Mouse (Mus musculus) common myeloid progenitor, adult 5-6 weeks (primary cell): ENCODE results near the gene Itga9. TPM values are rescaled to one million over a fixed set of nuclear protein-coding genes. Genes with fewer than 3 reads are reported as not detected.
A peak's percentile ranks its signal among the peaks of the same experiment; 100 is the strongest.

ENCODE experiments used
- ATAC-seq: replicated peaks from 2 replicates; pipeline ENCODE4 v1.8.0; 2016; ENCODE audit warnings: low read depth, mild to moderate bottlenecking, moderate TSS enrichment, inconsistent platforms; ENCODE audit not compliant: poor library complexity, severe bottlenecking
- total RNA-seq: library from RNA; stranded (forward); fragments of 200-1000, 187-1606 nt; gene quantifications from 2 replicates; pipeline ENCODE4 v1.2.3, GENCODE M21; 2017

Gene Itga9
- total RNA-seq, 1 experiment from 2014 or later, result 7.0 TPM

DNA sequence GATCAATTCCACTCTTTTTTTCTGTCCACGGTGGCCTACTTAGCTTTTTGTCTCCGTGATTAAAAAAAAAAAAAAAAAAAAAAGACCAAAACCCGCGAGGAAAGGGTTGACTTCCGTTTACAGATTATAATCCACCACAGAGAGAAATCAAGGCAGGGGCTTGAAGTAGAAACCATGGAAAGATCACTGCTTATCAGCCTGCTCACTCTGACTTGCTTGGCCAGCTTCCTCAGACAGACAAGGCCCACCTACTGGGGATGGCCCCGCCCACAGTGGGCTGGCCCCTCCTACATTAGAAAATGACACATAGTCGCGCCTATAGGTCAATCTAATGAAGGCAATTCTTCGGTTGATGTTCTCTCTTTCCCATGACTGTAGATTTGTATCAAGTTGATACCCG, 72.3 kb downstream of the Itga9 start:
- peak; percentile 40 for ATAC-seq

DNA sequence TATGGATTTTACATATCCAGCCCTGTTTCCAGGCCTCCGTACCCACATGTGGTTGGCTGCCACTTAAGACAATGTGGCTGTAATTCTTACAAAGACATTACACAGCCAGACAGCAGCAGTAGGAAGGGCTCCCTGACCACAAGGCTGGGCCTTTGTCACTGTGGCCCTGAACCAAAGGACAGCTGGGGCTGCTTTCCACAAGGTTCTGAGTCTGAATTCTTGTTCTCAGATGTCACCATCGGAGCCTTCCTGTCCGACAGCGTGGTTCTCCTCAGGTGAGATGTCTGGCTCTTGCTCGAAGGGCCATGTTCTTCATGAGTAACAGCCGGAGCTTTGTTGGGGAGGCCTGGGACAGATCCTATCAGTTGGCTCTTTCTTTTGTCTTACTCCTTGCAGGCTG, 75.0 kb downstream of the Itga9 start:
- no peak for ATAC-seq

DNA sequence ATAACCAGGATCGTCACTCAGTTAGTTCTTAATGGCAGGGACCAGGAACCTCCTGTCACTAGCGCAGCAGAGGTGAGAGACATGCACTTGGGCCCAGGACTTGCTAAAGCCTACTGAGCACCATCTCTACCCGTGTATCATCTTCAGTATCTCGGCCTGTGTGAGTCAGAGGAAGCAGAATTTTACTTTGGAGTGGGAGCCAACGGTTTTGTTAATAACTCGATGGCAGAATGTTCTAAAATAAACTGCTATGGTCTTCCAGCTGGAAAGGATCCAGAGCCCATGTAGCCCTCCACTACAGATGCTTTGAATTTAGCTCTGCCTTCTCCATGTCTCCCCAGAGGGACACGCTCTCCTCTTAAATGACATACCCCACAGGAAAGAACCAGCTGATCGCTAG, 75.7 kb downstream of the Itga9 start:
- ATAC-seq, result no peak

DNA sequence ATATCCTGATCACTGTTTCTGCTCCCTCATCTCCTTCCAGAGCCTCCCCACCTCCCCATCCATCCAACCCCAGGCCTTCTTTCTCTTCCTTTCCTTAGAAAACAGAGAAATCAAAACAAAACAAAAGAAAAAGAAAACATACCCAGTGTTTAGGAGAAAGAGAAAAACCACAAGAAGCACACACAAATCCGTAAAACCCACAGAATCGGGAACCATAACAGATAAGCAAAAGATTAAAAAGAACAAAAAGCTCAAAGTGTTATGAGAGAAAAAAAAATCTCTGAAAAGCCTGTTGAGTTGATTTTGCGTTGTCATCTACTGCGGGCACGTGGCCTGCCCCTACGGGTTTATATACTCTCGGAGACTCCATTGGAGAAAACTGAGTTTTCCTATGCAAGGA, 77.0 kb downstream of the Itga9 start:
- ATAC-seq, result no peak

DNA sequence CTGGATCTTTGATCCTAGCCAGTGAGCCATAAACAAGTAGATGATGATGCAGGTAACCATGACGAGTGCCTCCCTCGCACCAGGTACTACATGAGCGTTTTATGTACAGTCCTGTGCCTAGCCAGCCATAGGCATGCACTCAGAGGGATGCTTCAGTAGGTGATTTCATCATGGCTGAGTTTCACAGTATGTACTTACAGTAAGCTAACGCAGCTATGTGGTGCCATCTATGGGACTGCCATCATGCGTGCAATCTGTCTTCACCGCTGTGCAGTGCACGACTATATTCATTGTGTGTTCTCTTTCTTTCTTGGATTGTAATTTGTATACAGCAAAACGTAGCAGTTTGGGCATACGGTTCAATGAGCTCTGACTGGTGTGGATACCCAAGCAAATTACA, 77.9 kb downstream of the Itga9 start:
- peak; percentile 73 for ATAC-seq

DNA sequence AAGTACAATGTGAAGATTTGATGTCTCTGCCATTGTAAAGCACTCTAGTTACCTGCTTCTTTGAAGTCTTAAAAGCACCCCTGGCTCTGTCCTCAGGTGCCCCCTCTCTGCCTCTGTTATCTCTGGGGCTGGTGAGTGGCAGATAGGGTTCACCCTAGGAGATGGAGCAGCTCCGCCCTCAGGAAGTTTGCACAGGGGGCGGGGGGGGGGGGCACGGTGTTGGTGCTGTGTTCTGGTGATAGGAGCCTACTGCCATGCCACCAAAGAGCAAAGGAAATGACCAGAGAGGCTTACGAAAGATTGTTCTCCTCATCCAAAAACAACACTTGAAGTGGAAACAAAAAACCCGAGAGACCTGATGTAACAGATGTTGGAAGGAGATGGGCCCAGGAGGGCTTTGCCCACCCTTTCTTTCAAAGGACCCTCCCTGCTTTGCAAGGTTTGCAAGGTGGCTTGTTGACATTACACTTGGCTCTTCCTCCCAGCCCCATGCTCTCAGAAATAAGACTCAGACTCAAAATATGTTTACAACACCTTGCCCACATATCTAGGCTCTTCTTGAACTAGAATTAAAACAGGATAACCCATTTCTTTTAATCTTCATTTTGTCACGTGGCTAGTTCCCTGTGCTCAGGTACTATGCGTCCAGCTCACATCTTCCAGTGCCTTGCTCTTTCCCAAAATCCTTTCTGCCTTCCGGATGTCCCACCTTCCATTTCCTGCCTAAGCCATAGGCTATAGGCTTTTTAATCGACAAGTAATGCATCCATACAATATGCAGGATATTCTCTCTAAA, 79.9 kb downstream of the Itga9 start:
- peak; percentile 59 for ATAC-seq

DNA sequence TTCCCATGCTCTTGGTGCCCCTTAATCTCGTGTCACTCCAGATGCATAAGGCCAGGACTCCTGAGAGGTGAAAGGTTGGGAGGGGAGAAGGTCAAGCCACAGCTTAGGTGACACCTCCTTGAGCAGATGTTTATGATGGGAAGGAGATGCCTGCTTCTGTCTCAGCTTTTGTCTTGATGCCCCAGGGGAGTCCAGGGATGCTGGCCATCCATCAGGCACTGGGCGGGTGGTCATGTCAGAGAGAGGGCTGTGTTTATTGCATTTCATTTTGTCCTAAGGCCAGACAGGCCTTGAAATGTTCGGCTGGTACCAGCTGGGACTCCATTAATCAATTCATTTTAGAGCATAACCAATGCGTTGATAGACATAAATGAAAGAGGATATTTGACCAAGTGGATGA, 81.8 kb downstream of the Itga9 start:
- no peak for ATAC-seq

DNA sequence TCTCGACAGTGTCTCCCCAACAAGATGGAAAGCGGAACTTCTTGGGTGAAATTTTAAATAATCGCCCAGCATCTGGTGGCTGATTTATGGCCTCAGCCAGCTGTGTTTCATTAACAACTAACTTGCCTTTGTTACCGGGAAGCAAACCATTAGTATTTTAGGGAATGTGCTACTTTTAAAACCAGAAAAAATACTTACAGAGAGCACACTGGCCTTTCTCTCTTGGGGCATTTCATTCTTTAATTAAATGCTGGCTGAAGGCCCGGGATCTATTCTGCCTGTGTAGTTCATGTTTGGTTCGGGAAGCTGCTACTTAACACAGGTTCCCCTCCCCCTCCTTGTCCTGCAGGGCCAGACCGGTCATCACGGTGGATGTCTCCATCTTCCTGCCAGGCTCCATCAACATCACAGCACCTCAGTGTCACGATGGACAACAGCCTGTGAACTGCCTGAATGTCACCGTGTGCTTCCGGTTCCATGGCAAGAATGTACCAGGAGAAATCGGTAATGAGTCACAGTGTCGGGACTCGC, 82.5 kb downstream of the Itga9 start:
- ATAC-seq, result no peak

DNA sequence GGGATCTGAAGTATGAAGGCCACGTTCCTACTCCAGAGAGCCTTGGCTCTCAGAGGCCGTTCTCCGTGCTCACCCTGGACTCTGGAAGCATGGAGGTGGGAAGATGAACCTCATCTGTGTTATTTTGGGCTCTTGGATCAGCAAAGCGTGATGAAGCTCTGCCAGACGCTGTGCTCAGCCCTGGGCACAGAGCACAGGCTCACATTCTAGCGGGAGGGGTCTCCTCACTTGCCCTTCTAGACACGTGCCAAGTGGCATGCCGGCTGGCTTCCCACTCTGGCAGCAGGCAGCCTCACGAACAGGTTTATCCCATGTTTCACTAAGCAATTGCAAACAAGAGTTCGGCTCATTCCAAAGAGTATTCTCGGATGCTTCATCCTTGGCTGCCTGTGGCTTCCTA, 86.8 kb downstream of the Itga9 start:
- no peak for ATAC-seq

DNA sequence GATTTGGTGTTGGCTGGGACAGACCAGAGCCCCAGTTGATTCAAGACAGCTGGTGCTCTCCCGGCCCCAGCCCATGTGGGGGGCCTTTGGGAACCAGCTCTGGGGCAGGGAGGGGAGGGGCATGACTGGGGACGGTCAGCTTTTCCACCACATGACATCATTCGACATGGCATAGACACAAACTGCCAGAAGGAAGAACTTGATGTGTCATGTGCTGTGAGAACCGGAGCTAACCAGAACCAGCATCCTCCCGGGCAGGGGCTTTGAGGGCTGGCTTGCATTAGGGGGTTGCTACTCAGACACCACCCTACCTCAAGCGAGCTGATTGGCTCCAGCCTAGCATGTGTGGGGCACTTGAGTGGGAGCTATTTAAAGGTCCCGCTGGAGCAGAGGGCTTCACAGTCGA, 87.9 kb downstream of the Itga9 start:
- ATAC-seq, result no peak

DNA sequence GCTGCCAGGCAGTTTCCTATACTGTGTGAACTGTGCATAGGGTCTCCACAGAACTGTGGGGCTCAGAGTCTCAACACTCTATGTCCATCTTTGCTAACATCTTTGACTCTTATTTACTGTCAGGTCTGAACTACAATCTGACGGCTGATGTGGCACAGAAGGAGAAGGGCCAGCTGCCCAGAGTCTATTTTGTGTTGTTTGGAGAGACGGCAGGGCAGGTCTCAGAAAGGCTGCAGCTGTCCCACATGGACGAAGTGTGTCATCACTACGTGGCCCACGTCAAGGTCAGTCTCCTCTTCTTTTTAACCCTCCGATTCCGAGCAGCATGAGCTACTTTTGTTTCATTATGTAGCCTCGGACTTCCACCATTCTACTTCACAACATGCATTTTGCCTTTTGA, 91.7 kb downstream of the Itga9 start:
- no peak for ATAC-seq

DNA sequence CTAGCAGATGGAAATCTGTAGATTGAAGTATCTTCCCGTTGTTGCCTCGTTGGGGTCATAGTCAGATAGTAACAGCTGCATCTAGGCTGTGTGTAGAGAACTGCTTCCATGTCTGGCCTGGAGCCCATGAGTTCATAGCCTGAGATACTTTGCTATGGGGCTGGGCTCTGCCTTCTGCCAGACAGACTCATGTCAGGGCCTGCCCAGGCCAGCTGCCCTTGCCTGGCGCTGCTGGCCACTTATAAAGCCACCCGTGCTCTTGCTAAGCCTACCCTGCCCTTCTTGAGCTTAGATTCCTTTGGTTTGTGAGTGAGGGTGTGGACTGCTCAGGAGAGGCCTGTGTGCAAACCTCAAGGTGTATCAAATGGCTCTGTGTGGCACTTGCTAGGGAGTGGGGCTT, 93.2 kb downstream of the Itga9 start:
- ATAC-seq, result no peak

DNA sequence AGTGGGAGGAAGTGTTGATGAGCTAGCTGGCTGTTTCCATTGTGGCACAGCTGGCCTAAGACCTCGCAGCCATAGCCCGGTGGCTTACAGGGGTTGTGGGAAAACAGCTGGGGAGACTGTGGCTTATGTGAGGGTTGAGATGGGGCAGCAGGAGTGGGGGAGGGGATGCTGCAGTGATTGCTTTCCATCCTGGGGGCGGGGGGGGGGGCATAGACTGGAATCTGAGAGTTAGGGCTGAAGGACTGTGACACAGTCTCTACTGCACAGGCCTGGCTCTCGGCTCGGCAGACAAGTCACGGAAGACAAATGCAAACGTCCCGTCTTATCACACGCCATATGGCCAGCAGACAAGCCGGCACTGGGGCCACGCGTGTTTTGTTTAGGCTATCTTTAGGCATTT, 94.4 kb downstream of the Itga9 start:
- ATAC-seq, result no peak

DNA sequence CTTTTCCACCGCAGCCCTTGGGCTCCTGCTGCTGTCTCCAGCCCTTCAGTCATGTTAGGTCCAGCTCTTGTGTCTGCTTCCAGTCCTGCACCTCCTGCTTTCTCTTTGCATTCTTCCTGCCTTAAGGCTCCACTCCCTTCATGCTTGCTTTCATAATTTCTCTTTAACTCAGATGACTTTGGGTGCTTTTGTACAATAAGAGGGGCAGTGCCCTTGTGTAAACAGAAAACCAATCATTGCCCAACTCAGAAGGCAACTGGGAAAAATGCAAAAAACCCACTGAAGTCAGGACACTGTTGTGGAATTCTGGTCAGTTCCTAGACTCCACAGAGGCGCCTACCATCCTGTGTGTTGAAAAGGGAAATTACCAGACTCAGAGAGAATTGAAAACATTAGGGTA, 95.3 kb downstream of the Itga9 start:
- no peak for ATAC-seq

DNA sequence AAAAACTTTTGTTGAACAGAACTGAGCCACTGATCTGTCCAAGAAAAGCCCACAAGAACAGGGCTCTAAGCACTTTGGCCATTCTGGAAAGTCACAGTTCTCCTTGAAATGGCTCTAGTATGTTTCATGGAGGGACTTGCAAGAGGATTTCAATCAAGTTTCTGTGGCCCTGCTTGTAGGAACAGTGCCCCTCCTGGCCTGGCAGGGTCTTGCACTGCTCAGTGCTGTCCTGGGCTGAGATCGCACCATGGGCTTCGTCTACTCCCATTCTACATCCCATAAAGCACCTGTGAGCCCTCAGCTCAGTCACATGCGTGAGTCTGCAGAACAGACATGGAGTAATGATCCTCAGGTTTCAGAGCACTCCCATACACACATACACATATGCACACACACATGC, 96.7 kb downstream of the Itga9 start:
- ATAC-seq, result 0 out of 2 replicates have a peak, but pooled peaks have one; percentile 30

DNA sequence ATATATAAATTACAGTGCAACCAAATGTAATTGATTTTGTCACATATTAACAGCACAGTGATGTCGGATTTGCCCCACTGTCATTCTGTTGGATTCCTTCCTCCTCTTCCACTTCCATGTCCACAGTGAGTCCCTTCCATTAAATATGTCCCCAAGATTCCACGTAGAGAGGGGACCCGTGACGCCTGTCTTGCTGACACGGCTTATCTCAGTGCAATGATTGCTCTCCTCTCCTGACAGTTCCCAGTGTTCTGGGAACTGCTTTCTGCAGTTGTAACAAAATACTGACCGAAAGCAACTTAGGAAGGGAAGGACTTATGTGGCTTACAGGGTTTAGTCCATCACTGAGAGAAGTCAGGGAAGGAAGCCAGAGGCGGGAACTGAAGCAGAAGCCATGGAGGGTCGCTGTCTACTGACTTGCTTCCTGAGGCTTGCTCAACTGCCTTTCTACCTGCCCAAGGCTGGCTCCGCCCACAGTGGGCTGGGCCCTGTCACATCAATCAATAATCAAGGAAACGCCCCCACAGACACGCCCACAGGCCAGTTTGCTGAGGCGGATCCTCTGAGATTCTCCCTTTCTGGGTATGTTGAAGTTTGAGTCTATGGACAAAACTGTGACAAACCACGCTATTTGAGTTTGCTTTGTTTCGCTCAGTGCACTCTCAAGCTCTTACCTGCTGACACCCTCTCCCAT, 99.0 kb downstream of the Itga9 start:
- 0 out of 2 replicates have a peak, but pooled peaks have one; percentile 14 for ATAC-seq

DNA sequence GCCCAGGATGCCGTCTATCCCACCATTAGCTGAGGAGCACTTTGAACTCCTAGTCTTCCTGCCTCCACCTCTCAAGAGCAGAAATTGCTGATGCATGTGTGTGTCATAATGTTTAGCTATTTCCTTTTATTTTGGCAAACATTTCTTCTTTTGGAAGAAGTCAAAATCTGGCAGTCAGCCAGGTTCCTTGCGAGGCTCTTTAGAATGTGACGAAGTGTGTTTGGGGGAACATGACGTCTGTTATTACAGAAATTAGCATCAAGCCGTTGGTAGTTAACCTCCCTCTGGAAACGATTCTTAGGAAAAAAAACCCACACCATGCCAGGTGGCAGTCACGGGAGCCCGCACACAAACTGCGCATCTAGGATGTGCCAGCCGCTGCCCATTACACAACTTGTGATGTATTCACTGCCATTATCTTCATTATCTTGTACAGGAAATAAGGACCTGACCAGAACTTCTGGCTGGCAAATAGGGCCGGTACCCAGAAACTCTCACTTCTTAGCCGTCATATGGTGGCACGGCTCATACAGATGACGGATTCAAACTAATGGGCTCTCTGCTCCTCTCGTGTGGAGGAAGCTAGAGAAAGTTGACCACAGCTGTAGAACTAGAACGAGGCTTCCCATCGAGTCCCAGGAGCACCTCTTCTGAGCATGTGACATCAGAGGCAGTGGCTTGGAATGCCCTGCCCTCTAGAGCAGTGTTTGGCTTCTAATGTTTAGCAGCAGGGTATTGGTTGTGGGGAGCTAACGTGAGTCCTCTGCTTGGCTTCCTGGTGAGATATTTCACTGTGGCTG, 99.9 kb downstream of the Itga9 start:
- peak; percentile 70 for ATAC-seq

DNA sequence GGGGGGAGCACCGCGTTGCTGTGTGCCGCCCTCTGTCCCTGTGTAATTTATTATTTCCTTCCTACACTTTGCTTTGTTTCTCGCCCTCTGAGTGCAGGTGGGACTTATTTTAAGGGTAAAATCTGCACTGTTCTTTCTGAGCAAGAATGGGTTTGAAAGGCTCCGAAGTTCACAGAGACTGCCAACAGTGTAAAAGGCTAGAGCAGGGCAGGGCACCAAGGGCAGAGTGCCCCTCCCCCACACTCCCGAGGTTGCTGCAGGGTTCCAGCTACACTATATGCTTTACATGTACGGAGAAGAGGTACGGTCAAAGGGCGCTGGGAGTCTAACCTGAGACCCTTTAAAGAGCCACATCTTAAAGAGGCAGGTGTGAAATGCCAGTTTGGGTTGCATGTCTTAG, 104.1 kb downstream of the Itga9 start:
- ATAC-seq, result no peak

DNA sequence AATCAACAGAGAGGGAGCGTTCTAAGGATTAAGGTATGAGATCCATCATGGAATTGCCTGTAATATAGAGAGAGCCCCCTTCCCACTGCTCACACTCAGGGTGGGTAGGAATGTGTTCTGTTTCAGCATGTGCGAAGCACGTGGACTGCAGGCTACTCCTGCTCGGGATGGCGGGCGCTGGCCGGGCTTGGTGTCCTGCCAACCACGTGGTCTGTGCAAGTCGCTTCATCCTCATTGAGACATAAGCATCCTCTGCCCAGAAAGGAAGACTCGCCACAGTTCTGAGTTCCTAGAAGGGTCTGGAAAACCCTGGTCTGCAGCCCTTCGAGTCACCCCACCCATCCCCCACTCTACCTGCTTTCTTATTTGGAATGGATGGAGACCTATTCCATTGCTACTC, 105.3 kb downstream of the Itga9 start:
- ATAC-seq, result no peak

DNA sequence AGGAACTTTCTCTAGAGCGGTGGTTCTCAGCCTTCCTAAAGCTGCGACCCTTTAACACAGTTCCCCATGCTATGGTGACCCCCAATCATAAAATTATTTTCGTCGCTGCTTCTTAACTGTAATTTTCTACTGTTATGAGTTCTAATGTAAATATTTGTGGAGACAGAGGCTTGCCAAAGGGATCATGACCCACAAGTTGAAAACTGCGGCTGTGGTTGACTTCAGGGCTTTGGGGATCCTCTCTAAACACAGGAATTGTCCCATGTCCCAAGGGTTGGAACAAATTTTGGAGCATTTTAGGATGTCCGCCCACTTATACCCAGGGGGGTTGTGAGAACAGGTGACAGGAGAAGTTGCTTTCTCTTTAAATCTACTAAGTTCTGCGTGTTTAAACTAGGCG, 107.0 kb downstream of the Itga9 start:
- ATAC-seq, result no peak

DNA sequence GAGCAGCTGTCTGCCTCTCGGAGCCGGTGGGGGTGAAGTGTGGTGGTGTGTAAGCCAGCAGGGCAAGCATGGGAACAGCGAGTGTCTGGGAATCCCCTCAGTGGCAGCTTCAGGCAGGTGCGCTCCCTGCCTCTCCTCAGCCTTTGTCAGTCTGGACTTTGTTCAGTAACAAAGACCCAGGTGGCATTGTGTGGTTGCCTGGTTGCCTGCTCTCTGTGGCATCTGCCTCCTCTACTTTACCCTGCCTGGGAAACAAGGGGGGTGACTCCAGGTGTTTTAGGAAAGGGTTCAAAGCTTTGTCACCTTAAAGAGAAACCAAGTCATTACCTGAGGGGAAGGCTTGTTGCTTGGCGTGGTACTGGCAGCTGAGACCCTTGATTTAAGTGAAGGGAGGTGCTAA, 108.0 kb downstream of the Itga9 start:
- ATAC-seq, result no peak
